Mouse (Mus musculus) c-Kit-negative CD71-positive TER-119-positive erythroid progenitor cells, embryonic 14.5 days (primary cell): Measurements from ENCODE around the gene Olfr59.

Experiments used
- DNase-seq: peaks from one replicate; pipeline ENCODE4 v3.0.0-alpha.2; 2013; ENCODE audit warnings: low read depth, low spot score

Gene Olfr59

DNA sequence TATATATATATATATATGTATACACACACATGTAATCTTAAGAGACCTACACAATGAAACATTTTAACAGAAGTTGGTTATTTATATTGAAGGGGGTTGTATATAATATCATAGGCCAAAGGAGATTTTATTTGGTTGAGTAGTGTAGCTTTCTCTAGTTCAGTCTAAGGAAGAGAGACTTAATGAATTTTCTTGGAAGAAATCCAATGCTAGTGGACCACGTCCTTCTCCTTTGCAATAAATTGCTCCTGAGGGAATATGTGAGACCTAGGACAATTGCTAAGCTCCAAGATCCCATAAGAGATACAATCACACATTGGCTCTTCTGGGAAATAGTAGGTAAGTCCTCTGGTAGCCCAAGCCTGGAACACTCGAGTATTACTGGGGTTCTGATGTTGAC lies at the start of gene Olfr59:
Gene Olfr59, plus strand, starts transcription at position 301 of the 400 bp plus-strand sequence.
- no peak for DNase-seq

DNA sequence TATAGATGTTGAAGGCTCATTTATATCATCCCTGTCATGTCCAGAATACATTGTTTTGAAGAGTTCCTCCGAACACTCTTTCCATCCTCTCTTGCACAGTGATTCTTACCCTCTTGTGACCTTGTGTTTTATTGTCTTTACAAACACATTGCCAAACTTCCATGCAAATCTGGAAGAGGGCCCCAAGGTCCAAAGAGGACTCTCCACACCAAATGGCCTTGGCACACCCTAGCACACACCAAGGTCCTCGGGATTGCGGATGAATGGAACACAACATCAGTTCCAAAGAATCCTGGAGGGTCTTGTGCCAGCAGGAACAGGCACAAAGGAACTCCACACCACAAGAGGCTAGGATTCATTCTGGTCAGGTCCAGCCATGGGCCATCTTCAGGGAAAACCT lies 42.3 kb upstream of the Olfr59 start:
- no peak for DNase-seq

DNA sequence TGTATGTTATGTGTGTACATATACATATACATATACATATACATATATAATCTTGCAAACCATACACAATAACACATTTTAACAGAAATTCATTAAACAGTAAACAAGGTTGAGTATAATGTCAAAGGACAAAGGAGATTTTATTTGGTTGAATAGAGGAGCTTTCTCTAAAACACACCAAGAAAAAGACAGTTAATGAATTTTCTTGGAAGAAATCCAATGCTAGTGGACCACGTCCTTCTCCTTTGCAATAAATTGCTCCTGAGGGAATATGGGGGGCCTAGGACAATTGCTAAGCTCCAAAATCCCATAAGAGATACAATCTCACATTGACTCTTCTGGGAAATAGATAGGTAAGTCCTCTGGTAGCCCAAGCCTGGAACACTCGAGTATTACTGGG lies 24.0 kb upstream of the Olfr59 start, which contains the start of gene Olfr406:
Gene Olfr406, plus strand, starts transcription at position 301 of the 400 bp plus-strand sequence.
- no peak for DNase-seq

DNA sequence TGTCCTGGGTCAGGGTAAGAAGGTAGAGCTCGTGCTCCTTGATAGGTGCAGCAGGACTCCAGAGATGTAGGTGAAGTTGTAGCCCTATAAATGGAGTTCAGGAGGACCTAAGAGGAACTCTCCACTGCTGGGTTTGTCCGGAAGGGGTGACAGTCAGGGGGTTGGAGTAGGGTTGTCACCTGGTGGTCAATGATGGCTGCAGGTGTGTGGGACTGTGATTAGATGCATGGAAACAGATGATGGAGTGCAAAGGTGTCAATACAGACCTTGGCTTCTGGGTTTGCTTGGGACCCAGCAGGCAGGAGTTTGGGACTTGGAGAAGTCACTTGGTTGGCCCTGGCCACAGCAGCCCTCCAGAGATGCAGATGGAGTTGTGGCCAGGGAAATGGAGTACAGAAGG lies 3.7 kb downstream of the Olfr59 start:
- no peak for DNase-seq

DNA sequence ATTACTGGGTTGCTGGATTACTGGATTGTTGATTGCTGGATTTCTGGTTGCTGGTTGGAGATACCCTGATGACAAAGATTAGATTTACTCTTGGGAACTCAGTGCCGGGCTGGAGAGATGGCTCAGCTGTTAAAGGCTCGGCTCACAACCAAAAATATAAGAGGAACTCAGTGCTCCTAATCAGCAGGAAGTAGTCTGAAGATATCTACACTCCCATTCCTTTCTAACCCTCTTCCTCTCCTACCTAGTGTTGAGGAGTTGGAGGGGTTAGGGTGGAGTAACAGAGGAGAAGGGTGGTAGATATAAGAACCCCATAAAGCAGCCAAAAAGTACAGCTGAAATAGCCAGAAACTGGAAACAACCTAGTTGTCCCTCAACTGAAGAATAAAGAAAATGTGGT lies 42.5 kb downstream of the Olfr59 start:
- DNase-seq = no peak

DNA sequence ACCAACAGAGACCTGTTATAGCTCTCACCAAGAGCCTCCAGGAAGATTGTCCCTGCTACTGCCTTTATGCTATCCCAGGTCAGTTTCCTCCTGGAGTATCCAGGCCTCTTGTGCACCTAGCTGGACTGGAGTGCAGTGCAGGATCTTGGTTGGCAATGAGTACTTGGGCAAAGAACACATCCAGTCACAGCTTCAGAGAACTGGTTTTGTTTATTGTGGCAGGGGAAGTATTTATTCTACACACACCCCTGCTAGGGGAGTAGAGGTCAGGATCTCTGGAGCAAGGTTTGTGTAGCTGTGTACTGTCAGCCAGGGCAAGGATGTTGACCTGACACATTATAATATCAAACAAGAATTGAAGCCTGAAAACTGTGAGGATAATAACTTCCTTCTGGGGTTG lies 45.2 kb downstream of the Olfr59 start:
- DNase-seq = no peak

DNA sequence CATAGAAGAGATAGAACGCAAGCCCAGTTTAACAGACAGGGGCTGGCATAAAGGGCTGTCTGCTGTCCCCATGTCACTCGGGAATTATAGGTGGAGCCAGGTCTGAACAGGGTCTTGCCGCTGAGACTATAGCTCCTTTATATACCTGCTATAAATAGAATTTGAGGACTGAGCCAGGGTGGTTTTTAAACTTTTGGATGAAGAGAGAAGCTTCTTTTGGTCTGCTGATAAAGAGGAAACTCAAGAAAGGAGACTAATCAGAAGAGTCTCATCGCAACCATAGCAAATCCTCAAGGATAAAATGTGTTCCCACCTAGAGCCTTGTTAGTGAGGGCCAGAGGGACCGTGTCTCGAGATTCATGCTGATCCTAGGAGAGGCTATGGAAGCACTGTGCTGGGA lies 54.4 kb downstream of the Olfr59 start, which contains the start of gene Olfr410:
Gene Olfr410, minus strand, starts transcription at position 101 of the 400 bp plus-strand sequence.
- DNase-seq = no peak
